Mouse (Mus musculus): ENCODE measurements around the gene Zc3h14. TPM values are rescaled to one million over a fixed set of nuclear protein-coding genes. Genes with fewer than 3 reads are reported as not detected.

The Zc3h14 gene
- polyA plus RNA-seq, 1 experiment from 2014 or later, result 124 TPM

DNA sequence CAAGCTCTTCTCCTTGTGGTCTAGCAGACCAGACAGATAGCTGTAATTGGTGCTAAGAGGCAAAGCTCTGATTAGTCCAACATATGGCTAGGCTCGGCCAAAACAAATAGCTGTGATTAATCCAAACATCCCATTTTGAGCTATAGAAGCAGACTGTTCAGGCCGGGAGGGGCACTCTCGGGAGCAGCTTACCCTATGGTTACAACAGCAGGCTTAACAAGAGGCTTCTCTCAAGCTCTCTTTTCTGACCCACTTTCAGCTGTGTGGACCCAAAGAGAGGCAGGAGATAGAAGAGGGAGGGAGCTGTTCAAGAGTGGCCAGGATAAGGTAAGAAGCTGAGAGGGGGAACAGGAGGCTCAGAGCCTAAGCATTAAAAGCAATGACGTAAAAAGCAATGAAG, 1.1 kb upstream of the Zc3h14 start:
- Histone ChIP-seq H3K9ac (replicated peaks) (no peak overlapping the region), H3K27ac (no peak overlapping the region), H3K9me3 (no peaks in the 10 kb centered on the region), H3K4me3 (replicated peaks) (no peak overlapping the region), H3K36me3 (no peaks in the 10 kb centered on the region), H3K4me1 (replicated peaks) (peaks cover 29% of the 10 kb centered on the region), H3K27me3 (no peaks in the 10 kb centered on the region), H3K4me2 (replicated peaks) (no peak overlapping the region)
- 64% methylated on average over 4 of the region's 4 CpGs for WGBS
- no peak for ATAC-seq

GRCm38 (mm10) chr12:98746131-98746530, 633 bp upstream of the Zc3h14 start:
- no peak overlapping the region for H3K9ac ChIP-seq (replicated peaks)
- no peaks in the 10 kb centered on the region for H3K36me3 ChIP-seq
- H3K4me1 ChIP-seq (replicated peaks), result peaks cover 34% of the 10 kb centered on the region
- 13% methylated on average over 2 of the region's 2 CpGs for WGBS
- ATAC-seq, result peak; percentile 43
- H3K9me3 ChIP-seq, result no peaks in the 10 kb centered on the region
- no peak overlapping the region for H3K4me3 ChIP-seq (replicated peaks)
- H3K27me3 ChIP-seq, result no peaks in the 10 kb centered on the region
- no peak overlapping the region for H3K27ac ChIP-seq
- no peak overlapping the region for H3K4me2 ChIP-seq (replicated peaks)

DNA sequence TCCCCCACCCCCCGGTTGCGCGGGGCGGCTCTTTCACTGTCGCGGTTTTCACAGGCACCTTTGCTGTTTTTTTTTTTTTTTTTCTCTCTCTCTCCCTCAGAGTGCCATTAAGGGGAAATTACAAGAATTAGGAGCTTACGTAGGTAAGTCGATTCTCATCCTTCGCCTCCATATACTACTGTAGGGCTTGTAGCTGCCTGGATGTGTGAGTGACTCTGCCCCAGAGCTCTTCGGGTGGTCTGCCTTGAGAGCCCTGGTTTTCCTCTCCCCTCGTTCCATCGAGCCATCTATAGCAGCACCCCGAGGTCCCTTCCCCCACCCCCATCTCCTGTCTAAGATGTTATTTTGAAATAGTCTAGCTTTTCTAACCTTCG, 603 bp downstream of the Zc3h14 start:
- Histone ChIP-seq H3K27ac (peak overlapping the region; percentile 94), H3K9ac (replicated peaks) (peak overlapping the region; percentile 95), H3K36me3 (no peaks in the 10 kb centered on the region), H3K9me3 (no peaks in the 10 kb centered on the region), H3K4me3 (replicated peaks) (peak overlapping the region; percentile 94), H3K4me1 (replicated peaks) (peaks cover 42% of the 10 kb centered on the region), H3K27me3 (no peaks in the 10 kb centered on the region), H3K4me2 (replicated peaks) (peak overlapping the region; percentile 70)
- WGBS, result 2% methylated on average over 14 of the region's 14 CpGs
- ATAC-seq, result peak; percentile 72

DNA sequence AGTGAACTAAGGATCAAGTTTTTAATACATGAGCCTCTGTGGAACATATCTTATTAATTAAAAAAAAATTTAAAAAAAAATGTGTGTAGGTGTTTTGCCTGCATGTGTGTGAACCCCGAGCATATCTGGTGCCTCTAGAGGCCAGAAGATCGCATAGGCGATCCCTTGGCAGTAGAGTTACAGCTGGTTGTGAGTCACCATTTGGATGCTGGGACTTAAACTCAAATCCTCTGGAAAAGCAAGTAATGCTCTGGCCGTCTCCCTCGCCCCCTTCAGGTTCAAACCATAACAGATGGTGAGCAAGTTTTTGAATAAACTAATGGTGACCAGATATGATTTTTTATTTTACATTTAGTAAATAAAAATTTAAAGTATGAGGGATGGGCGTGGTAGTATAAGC, 10.9 kb downstream of the Zc3h14 start:
- ATAC-seq, result no peak
- no peaks in the 10 kb centered on the region for H3K4me1 ChIP-seq (replicated peaks)
- H3K9me3 ChIP-seq, result no peaks in the 10 kb centered on the region
- H3K27me3 ChIP-seq, result no peaks in the 10 kb centered on the region
- no peak overlapping the region for H3K27ac ChIP-seq
- 87% methylated on average over 6 of the region's 6 CpGs for WGBS
- H3K9ac ChIP-seq (replicated peaks), result no peak overlapping the region
- no peak overlapping the region for H3K4me3 ChIP-seq (replicated peaks)
- no peak overlapping the region for H3K4me2 ChIP-seq (replicated peaks)
- H3K36me3 ChIP-seq, result peaks cover 65% of the 10 kb centered on the region

- Histone ChIP-seq H3K9me3 (no peaks in the 10 kb centered on the region), H3K27me3 (no peaks in the 10 kb centered on the region), H3K9ac (replicated peaks) (no peak overlapping the region), H3K36me3 (peaks cover 81% of the 10 kb centered on the region), H3K4me2 (replicated peaks) (no peak overlapping the region), H3K27ac (no peak overlapping the region), H3K4me3 (replicated peaks) (no peak overlapping the region), H3K4me1 (replicated peaks) (no peaks in the 10 kb centered on the region)
- WGBS, result 92% methylated on average over 6 of the region's 6 CpGs
- no peak for ATAC-seq
These were observed 12.9 kb downstream of the Zc3h14 start for GRCm38 (mm10) chr12:98759700-98760099.

GRCm38 (mm10) chr12:98766241-98766640, 19.5 kb downstream of the Zc3h14 start:
- Histone ChIP-seq H3K4me3 (replicated peaks) (no peak overlapping the region), H3K4me2 (replicated peaks) (no peak overlapping the region), H3K4me1 (replicated peaks) (no peaks in the 10 kb centered on the region), H3K36me3 (peaks cover 85% of the 10 kb centered on the region), H3K27me3 (no peaks in the 10 kb centered on the region), H3K27ac (no peak overlapping the region), H3K9me3 (no peaks in the 10 kb centered on the region), H3K9ac (replicated peaks) (no peak overlapping the region)
- WGBS, result 94% methylated on average over 2 of the region's 2 CpGs
- ATAC-seq, result no peak

DNA sequence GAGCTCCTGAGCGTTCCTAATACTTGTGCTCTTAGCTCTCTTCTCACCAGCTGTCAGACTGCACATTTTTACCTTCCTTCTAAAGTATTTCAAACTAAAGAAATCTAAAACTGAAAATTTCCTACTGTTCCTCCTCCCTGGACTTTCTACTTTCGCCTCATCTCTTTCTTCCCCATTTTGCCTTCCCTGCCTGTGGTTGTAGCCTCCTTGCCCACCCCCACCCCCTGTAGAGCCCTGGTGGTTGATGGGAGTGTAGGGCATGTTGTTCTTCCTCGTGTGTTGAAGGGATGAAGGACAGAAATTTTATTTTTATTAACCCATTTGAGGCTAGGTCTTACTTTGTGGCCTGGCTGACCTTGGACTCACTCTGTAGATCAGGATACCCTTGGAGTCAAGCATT, 30.7 kb downstream of the Zc3h14 start:
- H3K27ac ChIP-seq, result no peak overlapping the region
- no peaks in the 10 kb centered on the region for H3K4me1 ChIP-seq (replicated peaks)
- peaks cover 78% of the 10 kb centered on the region for H3K36me3 ChIP-seq
- 92% methylated on average over 3 of the region's 3 CpGs for whole genome bisulfite sequencing
- no peak for ATAC-seq
- no peak overlapping the region for H3K4me2 ChIP-seq (replicated peaks)
- no peaks in the 10 kb centered on the region for H3K9me3 ChIP-seq
- no peak overlapping the region for H3K4me3 ChIP-seq (replicated peaks)
- no peaks in the 10 kb centered on the region for H3K27me3 ChIP-seq
- no peak overlapping the region for H3K9ac ChIP-seq (replicated peaks)

DNA sequence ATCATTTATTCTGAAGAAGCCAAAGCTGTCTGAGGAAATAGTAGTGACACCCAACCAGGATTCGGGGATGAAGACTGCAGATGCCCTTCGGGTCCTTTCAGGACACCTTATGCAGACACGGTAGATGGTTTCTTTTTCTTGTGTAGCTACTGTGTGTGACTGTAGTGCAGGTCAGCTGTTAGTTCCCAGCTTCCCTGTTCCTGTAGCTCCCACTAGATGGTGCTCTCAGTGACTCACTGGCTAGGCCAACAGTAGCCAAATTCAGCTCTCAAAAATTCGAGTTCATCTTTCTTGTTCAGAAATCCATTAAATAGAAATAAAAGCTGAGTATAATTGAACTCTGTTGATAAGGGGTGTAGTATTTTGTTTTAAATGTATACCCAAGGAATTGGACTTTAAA, 32.4 kb downstream of the Zc3h14 start:
- WGBS, result 79% methylated on average over 4 of the region's 4 CpGs
- no peak for ATAC-seq
- peaks cover 78% of the 10 kb centered on the region for H3K36me3 ChIP-seq

GRCm38 (mm10) chr12:98784251-98784650, 37.5 kb downstream of the Zc3h14 start:
- no peak for ATAC-seq
- 95% methylated on average over 1 of the region's 1 CpGs for WGBS
- Histone ChIP-seq H3K4me1 (replicated peaks) (no peaks in the 10 kb centered on the region), H3K9me3 (no peaks in the 10 kb centered on the region), H3K27me3 (no peaks in the 10 kb centered on the region), H3K4me3 (replicated peaks) (no peak overlapping the region), H3K4me2 (replicated peaks) (no peak overlapping the region), H3K9ac (replicated peaks) (no peak overlapping the region), H3K36me3 (peaks cover 76% of the 10 kb centered on the region), H3K27ac (no peak overlapping the region)

More for the DNA sequence above, 32.4 kb downstream of the Zc3h14 start:
- Histone ChIP-seq H3K4me1 (replicated peaks) (no peaks in the 10 kb centered on the region), H3K9me3 (no peaks in the 10 kb centered on the region), H3K4me3 (replicated peaks) (no peak overlapping the region), H3K4me2 (replicated peaks) (no peak overlapping the region), H3K27ac (no peak overlapping the region), H3K27me3 (no peaks in the 10 kb centered on the region), H3K9ac (replicated peaks) (no peak overlapping the region)

DNA sequence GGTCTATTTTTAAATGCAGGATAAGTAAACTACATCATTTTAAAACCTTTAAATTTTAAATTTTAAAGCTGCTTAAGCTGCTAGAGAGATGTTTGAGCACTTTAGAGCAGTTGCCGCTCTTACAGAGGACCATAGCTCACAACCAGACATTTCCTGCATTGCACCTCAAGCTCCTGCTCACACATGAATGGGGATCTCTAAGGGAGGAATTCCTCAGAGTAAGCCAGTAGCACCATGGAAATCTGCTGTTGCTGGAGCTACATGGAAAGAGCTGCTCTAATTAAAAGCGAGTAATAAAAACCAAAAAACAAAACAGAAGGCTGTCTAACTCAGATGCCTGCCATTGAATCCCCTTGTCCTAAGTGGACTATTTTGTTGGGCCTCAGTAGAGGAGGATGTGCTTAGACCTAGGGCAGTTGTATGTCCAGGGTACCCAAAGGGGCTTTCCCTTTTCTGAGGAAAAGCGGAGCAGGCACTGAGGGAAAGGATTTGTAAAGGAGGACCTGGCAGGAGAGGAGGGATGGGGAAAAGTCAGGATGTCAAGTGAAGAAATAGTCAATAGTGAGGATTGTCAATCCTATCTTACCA, 49.1 kb downstream of the Zc3h14 start:
- 80% methylated on average over 3 of the region's 3 CpGs for WGBS
- Histone ChIP-seq H3K9ac (replicated peaks) (no peak overlapping the region), H3K4me3 (replicated peaks) (no peak overlapping the region), H3K27me3 (no peaks in the 10 kb centered on the region), H3K4me2 (replicated peaks) (no peak overlapping the region), H3K36me3 (peaks cover 71% of the 10 kb centered on the region), H3K4me1 (replicated peaks) (no peaks in the 10 kb centered on the region), H3K27ac (no peak overlapping the region), H3K9me3 (no peaks in the 10 kb centered on the region)
- ATAC-seq, result no peak

DNA sequence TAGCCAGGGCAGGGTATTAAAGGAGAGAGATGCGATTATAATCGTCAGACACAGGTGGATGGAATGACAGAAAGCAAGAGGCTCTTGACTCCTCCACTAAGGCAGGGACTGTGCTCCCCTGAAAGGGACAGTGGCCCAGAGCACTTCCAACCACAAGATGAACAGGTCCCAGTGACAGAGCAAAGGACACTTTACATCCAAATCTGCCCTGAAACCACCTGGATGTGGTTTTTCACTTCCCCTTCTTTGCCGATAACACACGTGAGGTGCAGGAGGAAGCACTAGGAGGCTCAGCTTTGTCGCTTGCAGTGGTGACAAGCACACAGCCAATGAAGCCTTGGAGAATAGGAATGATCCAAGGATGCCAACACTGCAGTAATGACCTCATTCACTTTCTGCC, 53.6 kb downstream of the Zc3h14 start:
- no peaks in the 10 kb centered on the region for H3K9me3 ChIP-seq
- H3K36me3 ChIP-seq, result peaks cover 52% of the 10 kb centered on the region
- H3K4me3 ChIP-seq (replicated peaks), result no peak overlapping the region
- ATAC-seq, result no peak
- no peaks in the 10 kb centered on the region for H3K4me1 ChIP-seq (replicated peaks)
- WGBS, result 93% methylated on average over 5 of the region's 5 CpGs
- no peaks in the 10 kb centered on the region for H3K27me3 ChIP-seq
- no peak overlapping the region for H3K4me2 ChIP-seq (replicated peaks)
- no peak overlapping the region for H3K9ac ChIP-seq (replicated peaks)
- no peak overlapping the region for H3K27ac ChIP-seq

GRCm38 (mm10) chr12:98802245-98802644, 55.5 kb downstream of the Zc3h14 start:
- no peak overlapping the region for H3K9ac ChIP-seq (replicated peaks)
- peaks cover 47% of the 10 kb centered on the region for H3K36me3 ChIP-seq
- no peak overlapping the region for H3K4me2 ChIP-seq (replicated peaks)
- no peaks in the 10 kb centered on the region for H3K9me3 ChIP-seq
- no peak overlapping the region for H3K4me3 ChIP-seq (replicated peaks)
- no peaks in the 10 kb centered on the region for H3K4me1 ChIP-seq (replicated peaks)
- no peak for ATAC-seq
- no peaks in the 10 kb centered on the region for H3K27me3 ChIP-seq
- no peak overlapping the region for H3K27ac ChIP-seq
- 85% methylated on average over 3 of the region's 3 CpGs for WGBS

DNA sequence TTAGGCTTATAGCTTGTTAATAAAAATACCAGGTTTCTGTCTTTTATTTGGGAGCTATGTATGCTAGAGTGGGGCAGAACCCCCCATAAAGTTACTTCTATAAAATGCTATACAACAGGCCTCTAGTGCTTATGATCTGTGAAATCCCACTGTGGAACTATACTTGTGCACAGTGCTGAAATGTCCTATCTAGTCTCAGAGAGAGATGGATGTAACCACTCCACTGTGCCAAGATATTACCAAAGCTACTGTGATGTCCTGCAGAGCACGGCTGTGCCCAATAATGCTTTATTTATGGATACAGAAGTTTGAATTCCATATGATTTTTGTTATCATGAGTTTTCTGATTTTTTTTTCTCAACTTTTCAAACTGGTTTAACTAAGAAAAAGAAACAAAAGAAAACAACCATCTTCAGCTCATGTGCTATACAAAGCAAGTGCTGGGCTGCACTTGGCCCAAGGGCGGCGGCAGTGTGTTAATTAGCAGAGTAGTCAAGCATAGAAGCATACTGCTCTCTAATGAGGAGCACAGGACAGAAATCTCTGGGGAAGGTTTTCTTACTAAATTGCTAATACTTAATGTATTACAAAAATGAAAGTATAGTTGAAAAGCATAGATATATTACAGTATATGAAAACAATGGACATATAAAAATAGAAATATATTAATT, 57.4 kb downstream of the Zc3h14 start:
- ATAC-seq, result no peak
- no peak overlapping the region for H3K4me3 ChIP-seq (replicated peaks)
- no peak overlapping the region for H3K27ac ChIP-seq
- no peaks in the 10 kb centered on the region for H3K9me3 ChIP-seq
- H3K9ac ChIP-seq (replicated peaks), result no peak overlapping the region
- H3K27me3 ChIP-seq, result no peaks in the 10 kb centered on the region
- peaks cover 46% of the 10 kb centered on the region for H3K36me3 ChIP-seq
- 87% methylated on average over 3 of the region's 3 CpGs for WGBS
- H3K4me1 ChIP-seq (replicated peaks), result no peaks in the 10 kb centered on the region
- H3K4me2 ChIP-seq (replicated peaks), result no peak overlapping the region
